Mouse (Mus musculus) spleen, adult 10 weeks (tissue): ENCODE data around the gene Apobec2. TPM values are rescaled to one million over a fixed set of nuclear protein-coding genes. Genes with fewer than 3 reads are reported as not detected.

Source experiments
- polyA plus RNA-seq: library from polyadenylated mRNA; stranded (reverse); fragments of 350-450 nt; fragmentation: Illumina TruSeq; extraction: RNeasy Lipid Tissue Mini Kit (QIAGEN cat#74804); gene quantifications from one replicate; pipeline ENCODE4 v1.2.3, GENCODE M21; 2015; ENCODE audit warnings: low replicate concordance; ENCODE audit not compliant: insufficient read depth

Apobec2 gene
- polyA plus RNA-seq, result 0.83 TPM

GRCm38 (mm10) chr17:48432158-48432980 is at the start of gene Apobec2:
Gene Apobec2 (minus strand): TSS chr17:48432930.

GRCm38 (mm10) chr17:48454688-48455087 is 22.0 kb upstream of the Apobec2 start, which contains the start of gene Unc5cl:
Gene Unc5cl (plus strand): TSS chr17:48454901.

GRCm38 (mm10) chr17:48451353-48451675 is 18.6 kb upstream of the Apobec2 start, which contains the start of gene Tspo2:
Gene Tspo2 (minus strand): TSS chr17:48451522.

GRCm38 (mm10) chr17:48409380-48410298 is 23.1 kb downstream of the Apobec2 start, which contains the start of the genes Nfya and Oard1:
Gene Nfya (minus strand): TSS chr17:48409906.
Gene Oard1 (plus strand): TSS chr17:48410014.

Other genes with a start within 250 kb of the Apobec2 start
- 3.4 TPM for gene Trem1, start 200.2 kb downstream of the Apobec2 start, polyA plus RNA-seq
- 3.7 TPM for gene Trem3, start 185.2 kb downstream of the Apobec2 start, polyA plus RNA-seq
- 80.5 TPM for gene Treml4, start 168.6 kb downstream of the Apobec2 start, polyA plus RNA-seq
- 78.2 TPM for gene Treml2, start 133.4 kb downstream of the Apobec2 start, polyA plus RNA-seq
- gene B430306N03Rik, start 116.8 kb downstream of the Apobec2 start, polyA plus RNA-seq, result 14.7 TPM
- 0.29 TPM for gene Trem2, start 86.5 kb downstream of the Apobec2 start, polyA plus RNA-seq
- 4.1 TPM for gene Treml1, start 73.0 kb downstream of the Apobec2 start, polyA plus RNA-seq
- gene Nfya, start 23.0 kb downstream of the Apobec2 start, polyA plus RNA-seq, result 86.0 TPM
- gene Oard1, start 22.9 kb downstream of the Apobec2 start, polyA plus RNA-seq, result 75.5 TPM
- 8.9 TPM for gene Tspo2, start 18.6 kb upstream of the Apobec2 start, polyA plus RNA-seq
- 9.0 TPM for gene Unc5cl, start 22.0 kb upstream of the Apobec2 start, polyA plus RNA-seq